Mouse (Mus musculus) neural tube, embryonic 10.5 days (tissue): ENCODE measurements around the gene Ptbp1.
A peak's percentile ranks its signal among the peaks of the same experiment; 100 is the strongest.

ENCODE experiments used
- DNase-seq: peaks from one replicate; pipeline ENCODE4 v3.0.0-alpha.2; 2017; ENCODE audit warnings: low spot score; ENCODE audit errors: extremely low spot score

The Ptbp1 gene

GRCm38 (mm10) chr10:79853860-79854795 is at the start of gene Ptbp1:
Gene Ptbp1, plus strand, starts transcription at chr10:79854427.
- DNase-seq, result peak; percentile 100

- DNase-seq, result no peak
These were observed 48.6 kb upstream of the Ptbp1 start for GRCm38 (mm10) chr10:79805636-79806035.

GRCm38 (mm10) chr10:79806331-79806730 is 47.9 kb upstream of the Ptbp1 start:
- no peak for DNase-seq

GRCm38 (mm10) chr10:79806972-79807371 is 47.3 kb upstream of the Ptbp1 start:
- no peak for DNase-seq

GRCm38 (mm10) chr10:79807826-79808225 is 46.4 kb upstream of the Ptbp1 start:
- DNase-seq, result no peak

GRCm38 (mm10) chr10:79808728-79809127 is 45.5 kb upstream of the Ptbp1 start:
- no peak for DNase-seq

GRCm38 (mm10) chr10:79811736-79812637 is 42.2 kb upstream of the Ptbp1 start:
- peak; percentile 92 for DNase-seq

GRCm38 (mm10) chr10:79814271-79814842 is 39.9 kb upstream of the Ptbp1 start:
- DNase-seq, result no peak

GRCm38 (mm10) chr10:79815671-79816494 is 38.3 kb upstream of the Ptbp1 start:
- no peak for DNase-seq

- DNase-seq, result no peak
These were observed 37.1 kb upstream of the Ptbp1 start for GRCm38 (mm10) chr10:79817111-79817510.

GRCm38 (mm10) chr10:79818225-79818624 is 36.0 kb upstream of the Ptbp1 start:
- no peak for DNase-seq

- DNase-seq, result no peak
These were observed 34.6 kb upstream of the Ptbp1 start for GRCm38 (mm10) chr10:79819606-79820005.

GRCm38 (mm10) chr10:79820277-79820676 is 34.0 kb upstream of the Ptbp1 start:
- no peak for DNase-seq

GRCm38 (mm10) chr10:79820782-79821181 is 33.4 kb upstream of the Ptbp1 start, which contains the start of gene Misp:
Gene Misp, plus strand, starts transcription at chr10:79820989.
- DNase-seq, result no peak

GRCm38 (mm10) chr10:79821731-79822130 is 32.5 kb upstream of the Ptbp1 start:
- DNase-seq, result no peak

GRCm38 (mm10) chr10:79822372-79822771 is 31.9 kb upstream of the Ptbp1 start:
- DNase-seq, result no peak

- no peak for DNase-seq
These were observed 31.2 kb upstream of the Ptbp1 start for GRCm38 (mm10) chr10:79823011-79823410.

GRCm38 (mm10) chr10:79824413-79824812 is 29.8 kb upstream of the Ptbp1 start:
- no peak for DNase-seq

GRCm38 (mm10) chr10:79831583-79831982 is 22.6 kb upstream of the Ptbp1 start:
- no peak for DNase-seq

- no peak for DNase-seq
These were observed 22.0 kb upstream of the Ptbp1 start for GRCm38 (mm10) chr10:79832026-79832785.
